Mouse (Mus musculus): ENCODE data around the gene Tomm7. TPM values are rescaled to one million over a fixed set of nuclear protein-coding genes. Genes with fewer than 3 reads are reported as not detected.
"Not testable (repeated sequence)": the region's sequence is repeated elsewhere in the genome, so short reads cannot be mapped to it uniquely, and the experiment has no call there.

Gene Tomm7
- polyA plus RNA-seq, 1 experiment from 2014 or later: 117 TPM

DNA sequence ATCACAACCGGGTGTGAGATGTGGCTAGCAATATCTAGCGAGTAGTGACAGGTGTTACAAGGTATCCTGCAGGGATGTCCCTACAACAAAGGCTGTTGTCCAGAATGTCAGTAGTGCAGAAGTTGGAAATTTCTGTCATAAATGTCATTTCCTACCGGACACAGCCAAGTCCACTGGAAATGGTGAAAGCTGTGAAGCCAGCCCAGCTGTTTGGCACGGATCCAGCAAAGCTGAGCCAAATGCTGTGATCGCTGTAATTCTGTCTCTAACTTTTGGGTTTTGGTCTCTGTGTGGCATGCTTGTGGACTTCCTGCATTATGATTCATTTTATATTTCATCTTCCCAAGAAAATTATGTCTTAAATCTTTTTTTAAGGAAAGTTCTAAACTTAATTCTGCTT is 18.3 kb upstream of the Tomm7 start:
- Histone ChIP-seq H3K27me3 (no peaks in the 10 kb centered on the region), H3K9ac (replicated peaks) (no peak overlapping the region), H3K27ac (replicated peaks) (no peak overlapping the region), H3K4me3 (no peak overlapping the region), H3K36me3 (peaks cover 32% of the 10 kb centered on the region), H3K4me1 (no peaks in the 10 kb centered on the region), H3K4me2 (replicated peaks) (no peak overlapping the region), H3K9me3 (no peaks in the 10 kb centered on the region)
- ATAC-seq (ENCODE audit: low FRiP score, low read depth): no peak
- 94% methylated on average over 5 of the region's 5 CpGs for WGBS

DNA sequence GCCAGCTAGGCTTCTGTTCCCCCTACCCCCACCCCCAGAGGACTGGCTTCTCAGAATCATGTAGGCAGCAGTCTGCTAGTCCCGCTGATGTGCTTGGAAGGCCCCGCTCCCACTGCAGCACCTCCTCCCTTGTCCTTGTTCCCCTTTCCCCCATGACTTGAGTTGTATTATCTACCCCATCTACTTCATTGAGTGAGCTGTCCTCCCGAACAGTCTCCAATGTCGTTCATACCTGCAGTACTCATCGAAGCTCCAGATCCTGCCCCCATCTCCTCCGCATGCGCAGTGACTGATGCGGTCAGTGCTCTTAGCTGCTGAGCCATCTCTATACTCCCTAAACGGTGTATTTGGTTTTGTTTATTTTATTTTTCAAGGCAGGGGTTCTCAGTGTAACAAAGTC is 17.8 kb upstream of the Tomm7 start:
- Histone ChIP-seq H3K4me1 (no peaks in the 10 kb centered on the region), H3K4me3 (no peak overlapping the region), H3K27ac (replicated peaks) (no peak overlapping the region), H3K36me3 (peaks cover 37% of the 10 kb centered on the region), H3K9ac (replicated peaks) (no peak overlapping the region), H3K9me3 (no peaks in the 10 kb centered on the region), H3K4me2 (replicated peaks) (no peak overlapping the region), H3K27me3 (no peaks in the 10 kb centered on the region)
- no peak for ATAC-seq (ENCODE audit: low FRiP score, low read depth)
- WGBS: 93% methylated on average over 9 of the region's 9 CpGs

DNA sequence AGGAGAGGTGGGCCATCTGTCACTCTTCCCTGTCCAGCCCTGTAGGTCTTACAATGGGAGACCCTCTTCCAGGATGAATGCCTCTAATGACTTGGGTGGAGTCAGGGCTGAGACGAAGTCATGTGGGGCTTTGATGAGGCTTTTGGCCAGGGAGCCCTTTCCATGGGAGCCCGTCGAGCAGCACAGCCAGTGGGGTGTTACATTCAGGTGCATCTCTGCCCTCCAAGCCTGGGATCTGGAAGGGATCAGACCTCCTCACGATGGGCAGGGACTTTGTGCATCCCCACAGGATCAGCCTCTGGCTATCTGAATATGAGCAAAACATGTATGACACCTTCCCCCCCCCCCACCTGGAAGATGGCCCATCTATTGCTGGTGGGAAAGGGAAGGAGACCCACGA is 15.9 kb upstream of the Tomm7 start:
- no peak overlapping the region for H3K9ac ChIP-seq (replicated peaks)
- H3K4me1 ChIP-seq: no peaks in the 10 kb centered on the region
- no peaks in the 10 kb centered on the region for H3K9me3 ChIP-seq
- peaks cover 55% of the 10 kb centered on the region for H3K36me3 ChIP-seq
- H3K27me3 ChIP-seq: no peaks in the 10 kb centered on the region
- 87% methylated on average over 5 of the region's 5 CpGs for WGBS
- H3K4me2 ChIP-seq (replicated peaks): no peak overlapping the region
- no peak for ATAC-seq (ENCODE audit: low FRiP score, low read depth)
- H3K27ac ChIP-seq (replicated peaks): no peak overlapping the region
- H3K4me3 ChIP-seq: no peak overlapping the region

DNA sequence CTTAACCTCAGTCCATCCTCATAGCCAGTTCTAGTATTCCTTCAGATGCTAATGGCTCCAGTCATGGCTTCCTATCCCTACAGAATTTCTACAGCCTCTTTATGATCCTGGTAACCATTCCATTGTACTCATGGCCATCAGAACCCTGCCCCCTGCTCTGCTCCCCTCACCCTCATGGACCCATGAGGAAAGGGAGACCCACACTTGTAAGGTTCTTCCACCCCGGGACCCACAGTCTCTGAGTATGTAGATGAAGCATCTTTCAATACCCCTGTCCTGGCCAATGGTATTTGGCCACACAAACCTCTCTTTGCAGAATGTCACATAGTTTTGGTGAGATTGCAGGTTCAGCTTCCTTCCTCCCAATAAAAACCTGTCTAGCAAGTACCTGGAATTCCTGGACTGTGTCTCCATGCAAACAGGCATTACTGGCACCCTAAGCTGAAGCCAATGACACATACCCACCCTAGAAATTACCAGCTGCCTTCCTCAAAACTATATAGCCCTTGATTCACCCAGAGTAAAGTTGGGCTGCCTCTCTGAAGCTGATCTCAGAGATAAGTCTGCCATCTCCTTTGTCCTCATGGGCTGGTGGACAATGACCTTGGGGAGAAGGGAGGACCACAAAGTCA is 15.2 kb upstream of the Tomm7 start:
- no peaks in the 10 kb centered on the region for H3K27me3 ChIP-seq
- H3K9ac ChIP-seq (replicated peaks): no peak overlapping the region
- no peak overlapping the region for H3K27ac ChIP-seq (replicated peaks)
- no peak overlapping the region for H3K4me2 ChIP-seq (replicated peaks)
- no peak overlapping the region for H3K4me3 ChIP-seq
- no peaks in the 10 kb centered on the region for H3K9me3 ChIP-seq
- H3K36me3 ChIP-seq: peaks cover 62% of the 10 kb centered on the region
- WGBS: 96% methylated on average over 1 of the region's 1 CpGs
- no peaks in the 10 kb centered on the region for H3K4me1 ChIP-seq
- no peak for ATAC-seq (ENCODE audit: low FRiP score, low read depth)

DNA sequence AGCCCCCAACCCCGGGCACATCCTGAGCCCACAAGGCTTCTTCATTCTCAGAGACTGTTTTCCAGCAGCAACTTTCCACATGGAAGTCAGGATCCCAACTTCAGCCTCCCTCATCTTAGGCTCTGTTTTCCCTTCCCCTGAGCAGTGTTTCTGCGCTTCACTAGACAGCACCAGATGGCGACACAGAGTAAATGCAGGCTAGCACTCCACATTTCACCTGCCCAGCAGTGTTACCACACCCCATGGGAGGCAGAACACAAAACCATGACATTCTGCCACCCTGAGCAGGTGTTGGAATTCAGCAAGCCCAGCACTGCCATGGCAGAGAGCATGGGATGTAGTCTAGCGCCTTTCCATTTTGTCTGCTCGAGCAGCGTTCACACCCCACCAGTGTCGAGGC is 14.7 kb upstream of the Tomm7 start:
- Histone ChIP-seq H3K4me2 (replicated peaks) (no peak overlapping the region), H3K9ac (replicated peaks) (no peak overlapping the region), H3K36me3 (peaks cover 68% of the 10 kb centered on the region), H3K4me1 (no peaks in the 10 kb centered on the region), H3K27me3 (no peaks in the 10 kb centered on the region), H3K27ac (replicated peaks) (no peak overlapping the region), H3K4me3 (no peak overlapping the region), H3K9me3 (no peaks in the 10 kb centered on the region)
- 84% methylated on average over 7 of the region's 7 CpGs for WGBS
- no peak for ATAC-seq (ENCODE audit: low FRiP score, low read depth)

DNA sequence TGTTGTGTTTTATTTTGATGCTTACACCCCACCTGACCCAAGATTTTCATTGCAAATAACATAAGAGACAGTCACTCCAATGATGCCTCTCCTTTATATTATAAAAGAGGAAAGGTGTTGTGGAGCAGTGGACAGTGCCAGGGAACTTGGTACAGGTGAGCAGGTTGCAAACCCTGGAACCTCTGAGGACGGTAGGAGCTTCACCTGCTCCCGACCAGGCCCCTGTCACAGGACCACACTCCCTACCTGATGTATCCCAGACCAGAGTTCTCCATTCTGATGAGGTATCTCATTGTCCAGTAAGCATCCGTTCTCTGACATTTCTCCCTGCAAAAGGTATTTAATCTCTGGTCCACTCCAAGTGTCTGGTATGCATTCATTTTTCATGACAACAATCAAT is 14.0 kb upstream of the Tomm7 start:
- Histone ChIP-seq H3K9ac (replicated peaks) (no peak overlapping the region), H3K27me3 (no peaks in the 10 kb centered on the region), H3K4me1 (no peaks in the 10 kb centered on the region), H3K4me2 (replicated peaks) (no peak overlapping the region), H3K36me3 (peaks cover 74% of the 10 kb centered on the region), H3K27ac (replicated peaks) (no peak overlapping the region), H3K9me3 (no peaks in the 10 kb centered on the region), H3K4me3 (no peak overlapping the region)
- ATAC-seq (ENCODE audit: low FRiP score, low read depth): no peak
- WGBS: 97% methylated on average over 3 of the region's 3 CpGs

DNA sequence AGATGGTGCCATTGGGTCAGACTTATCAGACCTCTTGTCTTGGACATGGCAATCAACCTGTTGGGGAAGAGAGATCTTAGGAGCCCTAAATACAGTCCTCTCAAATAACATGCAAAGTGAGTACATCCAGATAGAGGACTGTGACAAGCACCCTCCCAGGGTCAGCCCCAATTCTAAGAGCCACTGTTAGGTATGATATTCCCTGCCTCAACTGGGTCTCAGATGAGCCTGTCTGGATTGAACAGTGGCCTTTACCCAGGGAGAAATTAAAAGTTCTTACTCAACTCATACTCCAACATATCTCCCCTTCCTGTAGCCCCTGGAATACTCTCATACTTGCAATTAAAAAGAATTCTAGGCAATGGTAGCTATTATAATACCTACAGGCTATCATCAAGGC is 13.2 kb upstream of the Tomm7 start:
- H3K4me1 ChIP-seq: no peaks in the 10 kb centered on the region; the same call in 1 of the 2 replicates
- no peak overlapping the region for H3K9ac ChIP-seq (replicated peaks)
- peaks cover 83% of the 10 kb centered on the region for H3K36me3 ChIP-seq
- ATAC-seq (ENCODE audit: low FRiP score, low read depth): no peak
- no peak overlapping the region for H3K4me3 ChIP-seq
- H3K27ac ChIP-seq (replicated peaks): no peak overlapping the region
- no peaks in the 10 kb centered on the region for H3K27me3 ChIP-seq
- H3K9me3 ChIP-seq: no peaks in the 10 kb centered on the region
- H3K4me2 ChIP-seq (replicated peaks): no peak overlapping the region

DNA sequence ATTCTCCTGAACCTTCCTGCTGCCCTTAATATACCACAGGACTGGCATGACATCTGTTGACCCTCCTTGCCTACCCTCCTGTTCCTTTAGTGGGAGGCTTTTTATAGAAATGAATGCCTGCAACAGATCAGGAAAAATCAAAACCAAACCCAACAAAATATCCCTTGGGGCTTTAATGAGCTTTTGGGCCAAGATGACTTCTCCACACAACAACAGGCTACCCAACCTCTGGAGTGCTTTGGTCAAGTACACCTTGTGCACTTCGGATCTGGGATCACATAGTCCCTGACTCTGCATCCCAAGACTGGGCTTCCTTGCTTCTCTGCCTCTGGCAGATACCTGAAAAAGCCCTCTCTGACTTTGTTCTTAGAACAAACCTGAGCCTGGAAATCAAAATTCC is 12.2 kb upstream of the Tomm7 start:
- Histone ChIP-seq H3K27me3 (no peaks in the 10 kb centered on the region), H3K4me2 (replicated peaks) (no peak overlapping the region), H3K4me3 (no peak overlapping the region), H3K9me3 (no peaks in the 10 kb centered on the region), H3K9ac (replicated peaks) (no peak overlapping the region), H3K36me3 (peaks cover 84% of the 10 kb centered on the region), H3K4me1 (peaks cover 6% of the 10 kb centered on the region), H3K27ac (replicated peaks) (no peak overlapping the region)
- ATAC-seq (ENCODE audit: low FRiP score, low read depth): no peak
- 100% methylated on average over 1 of the region's 1 CpGs for WGBS

DNA sequence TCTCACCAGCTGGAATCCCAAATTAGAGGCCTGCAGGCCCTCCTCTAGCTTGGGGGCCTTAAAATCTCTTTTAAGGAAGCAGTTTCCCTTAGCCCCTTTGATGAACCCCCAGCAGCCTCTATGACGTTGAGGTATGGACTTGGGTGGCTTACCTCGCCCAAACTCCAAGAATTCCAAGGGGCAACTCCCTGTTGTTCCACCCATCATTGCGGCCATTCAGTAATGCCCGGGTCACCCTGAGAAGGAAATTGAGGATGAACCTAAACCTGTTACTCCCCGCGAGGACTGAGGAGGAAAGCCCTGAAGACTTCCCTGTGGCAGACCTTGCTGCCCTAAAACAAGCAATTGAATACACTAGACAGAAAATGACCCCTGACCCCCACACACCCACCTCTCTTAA is 11.5 kb upstream of the Tomm7 start:
- no peak for ATAC-seq (ENCODE audit: low FRiP score, low read depth)
- peaks cover 80% of the 10 kb centered on the region for H3K36me3 ChIP-seq

DNA sequence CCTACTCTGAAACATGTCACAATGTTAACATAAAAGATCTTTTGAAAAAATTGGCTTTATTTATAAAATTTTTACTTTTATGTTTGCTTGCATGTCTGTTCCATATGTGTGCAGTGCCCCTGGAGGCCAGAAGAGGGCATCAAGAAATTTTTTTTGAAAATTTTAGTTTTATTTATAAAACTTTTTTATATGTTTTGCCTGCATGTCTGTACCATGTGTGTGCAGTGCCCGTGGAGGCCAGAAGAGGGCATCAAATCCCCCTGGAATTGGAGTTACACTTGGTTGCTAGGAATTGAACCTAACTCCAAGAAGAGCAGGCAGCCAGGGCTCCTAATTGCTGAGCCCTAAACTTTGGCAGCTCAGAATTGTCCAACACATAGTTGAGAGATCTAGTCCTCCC is 9.0 kb upstream of the Tomm7 start:
- not testable (repeated sequence) for H3K4me3 ChIP-seq; H3K9me3 ChIP-seq; ATAC-seq (ENCODE audit: low FRiP score, low read depth); H3K4me1 ChIP-seq; H3K27me3 ChIP-seq; H3K27ac ChIP-seq (replicated peaks); H3K4me2 ChIP-seq (replicated peaks); H3K9ac ChIP-seq (replicated peaks)
- 90% methylated on average over 1 of the region's 1 CpGs for WGBS
- peaks cover 58% of the 10 kb centered on the region for H3K36me3 ChIP-seq

More for the DNA sequence above, 11.5 kb upstream of the Tomm7 start:
- no peaks in the 10 kb centered on the region for H3K9me3 ChIP-seq
- H3K27me3 ChIP-seq: no peaks in the 10 kb centered on the region
- no peak overlapping the region for H3K4me3 ChIP-seq
- no peak overlapping the region for H3K4me2 ChIP-seq (replicated peaks)
- 95% methylated on average over 6 of the region's 6 CpGs for whole genome bisulfite sequencing
- peaks cover 6% of the 10 kb centered on the region for H3K4me1 ChIP-seq
- no peak overlapping the region for H3K27ac ChIP-seq (replicated peaks)
- no peak overlapping the region for H3K9ac ChIP-seq (replicated peaks)

DNA sequence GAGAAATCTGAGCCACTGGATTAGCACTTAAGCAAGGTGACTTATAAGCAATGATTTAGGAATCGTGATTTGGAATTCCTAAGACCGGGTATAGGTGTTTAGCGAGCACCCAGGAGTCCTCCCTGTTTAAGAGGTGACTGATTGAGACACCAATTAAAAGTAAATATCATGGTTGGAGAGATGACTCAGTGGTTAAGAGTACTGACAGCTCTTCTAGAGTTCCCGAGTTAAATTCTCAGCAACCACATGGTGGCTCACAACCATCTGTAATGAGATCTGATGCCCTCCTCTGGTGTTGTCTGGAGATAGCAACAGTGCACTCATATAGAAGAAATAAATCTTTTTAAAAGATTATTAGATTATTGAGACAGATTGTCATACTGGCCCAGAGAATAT is 7.2 kb upstream of the Tomm7 start:
- not testable (repeated sequence) for ATAC-seq (ENCODE audit: low FRiP score, low read depth); H3K27ac ChIP-seq (replicated peaks); H3K4me1 ChIP-seq; H3K9me3 ChIP-seq; H3K27me3 ChIP-seq
- Histone ChIP-seq H3K36me3 (peaks cover 41% of the 10 kb centered on the region), H3K9ac (replicated peaks) (peak overlapping the region; percentile 71), H3K4me3 (peak overlapping the region; percentile 78), H3K4me2 (replicated peaks) (peak overlapping the region; percentile 79)
- 14% methylated on average over 4 of the region's 4 CpGs for WGBS

DNA sequence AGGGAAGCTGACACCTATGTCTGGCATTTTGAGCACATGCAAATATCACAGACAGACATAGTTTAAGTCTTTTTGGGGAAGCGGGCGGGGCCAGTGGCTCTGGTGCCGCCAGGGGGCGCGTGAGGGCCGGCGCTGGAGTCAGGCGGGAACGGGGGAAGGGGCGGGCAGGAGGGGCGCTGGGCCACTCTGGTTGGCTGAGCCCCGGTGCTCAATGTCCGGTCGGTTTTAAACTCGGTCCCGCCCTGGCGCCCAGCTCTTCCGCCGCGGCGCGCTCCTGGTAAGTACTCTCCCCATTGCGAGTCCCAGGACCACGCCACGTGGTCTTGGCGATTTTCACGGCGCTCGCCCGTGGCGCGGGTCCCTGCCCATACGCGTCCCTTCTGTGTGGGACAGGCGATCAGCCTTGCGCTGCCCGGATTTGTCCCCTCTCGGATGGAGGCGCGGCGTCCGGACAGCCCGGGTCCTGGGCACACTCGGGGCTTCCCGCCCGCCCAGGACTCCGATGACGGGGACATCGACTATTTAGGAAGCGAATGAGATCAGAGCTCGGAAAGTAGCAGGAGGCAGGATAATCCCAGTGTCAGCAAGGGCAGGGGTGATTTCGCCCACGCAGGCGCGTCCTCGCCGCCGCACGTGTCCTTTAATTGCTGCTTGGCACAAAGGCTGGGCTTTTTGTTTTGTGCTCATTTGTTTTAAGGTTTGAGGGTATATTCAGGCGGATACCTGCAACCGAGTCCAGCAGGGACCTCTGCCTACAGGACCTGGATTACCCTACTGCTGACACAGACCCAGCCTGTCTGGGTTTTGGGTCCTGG is 6.6 kb upstream of the Tomm7 start:
- under 1% methylated on average over 61 of the region's 61 CpGs for WGBS
- Histone ChIP-seq H3K27ac (replicated peaks) (peak overlapping the region; percentile 50), H3K4me3 (peak overlapping the region; percentile 78), H3K4me2 (replicated peaks) (peak overlapping the region; percentile 79), H3K9me3 (no peaks in the 10 kb centered on the region), H3K4me1 (peaks cover 6% of the 10 kb centered on the region), H3K36me3 (peaks cover 35% of the 10 kb centered on the region), H3K9ac (replicated peaks) (peak overlapping the region; percentile 71), H3K27me3 (peaks cover 9% of the 10 kb centered on the region; the same call in 1 of the 2 replicates)
- peak; percentile 99 for ATAC-seq (ENCODE audit: low FRiP score, low read depth)
